8 mouse cellular contexts compared by ENCODE assay signal in the genomic region with DNA sequence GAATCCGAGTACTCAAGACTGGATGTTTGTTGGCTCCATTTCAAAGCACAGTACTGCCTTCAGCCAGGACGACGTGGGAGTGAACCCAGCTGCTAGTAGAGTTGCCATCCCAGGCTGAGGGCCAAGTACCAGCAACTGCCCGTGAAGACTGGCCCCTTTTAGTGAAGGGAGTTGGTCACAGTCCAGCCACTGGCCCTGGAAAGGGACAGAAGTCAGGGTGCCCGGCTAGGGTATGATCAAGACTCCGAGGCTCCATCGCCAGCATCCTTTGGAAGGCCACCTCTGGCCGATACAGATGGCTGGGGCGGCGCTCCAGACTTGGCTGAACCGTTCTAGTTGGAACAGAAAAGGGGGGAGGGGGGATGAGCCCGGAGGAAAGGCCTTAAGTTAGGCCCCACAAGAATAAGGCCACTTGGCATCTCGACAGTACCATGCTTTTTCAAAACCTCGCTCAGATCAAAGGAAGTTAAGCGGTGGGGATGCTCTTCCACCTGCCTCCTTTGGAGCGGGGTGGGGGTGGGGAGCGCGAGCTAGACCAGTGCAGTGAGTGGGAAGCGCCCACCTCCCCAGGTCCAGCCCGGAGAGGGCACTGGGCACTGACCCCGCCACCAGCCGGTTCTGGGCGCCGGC. TPM values are rescaled to one million over a fixed set of nuclear protein-coding genes. Genes with fewer than 3 reads are reported as not detected.
DNase-seq lines count a peak whose midpoint lies in the region; ATAC-seq lines count a peak whose summit lies in the region.

No protein-coding gene starts in this region.

- peak; percentile 49 for DNase-seq in 416B (ENCODE audit: low read depth)
- peak; percentile 61 for DNase-seq in adrenal gland, adult 2 months
- peak; percentile 55 for DNase-seq in embryonic facial prominence, embryonic 11.5 days (ENCODE audit: low spot score)
- DNase-seq in heart, adult 18-20 months = peak; percentile 49 to 57
- DNase-seq in kidney, adult 18-20 months = peak; percentile 60
- DNase-seq in limb, embryonic 10.5 days (ENCODE audit: low spot score) = no peak
- peak; percentile 84 for DNase-seq in testis, postnatal 14 days (ENCODE audit: low spot score)

- peak overlapping the region; percentile 81 for H3K27ac ChIP-seq in embryonic facial prominence, embryonic 11.5 days (replicated peaks; ENCODE audit: low read depth, low read length)
- peak overlapping the region; percentile 93 for H3K27ac ChIP-seq in limb, embryonic 10.5 days
- peak overlapping the region; percentile 90 for H3K27ac ChIP-seq in midbrain, embryonic 16.5 days (ENCODE audit: low read length)

- 2% methylated on average over 24 of the region's 24 CpGs for WGBS in embryonic facial prominence, embryonic 11.5 days
- 4% methylated on average over 24 of the region's 24 CpGs for WGBS in limb, embryonic 10.5 days
- WGBS in midbrain, embryonic 16.5 days = under 1% methylated on average over 22 of the region's 24 CpGs

- H3K9me3 ChIP-seq in embryonic facial prominence, embryonic 11.5 days (replicated peaks; ENCODE audit: control insufficient read depth, low read length) = no peaks in the 10 kb centered on the region
- H3K9me3 ChIP-seq in limb, embryonic 10.5 days (replicated peaks) = no peaks in the 10 kb centered on the region
- no peaks in the 10 kb centered on the region for H3K9me3 ChIP-seq in midbrain, embryonic 16.5 days (replicated peaks; ENCODE audit: control insufficient read depth, low read length, poor library complexity, severe bottlenecking)

- no peaks in the 10 kb centered on the region for H3K27me3 ChIP-seq in embryonic facial prominence, embryonic 11.5 days (ENCODE audit: control insufficient read depth, insufficient read depth, low read length)
- H3K27me3 ChIP-seq in limb, embryonic 10.5 days (ENCODE audit: low read depth, poor library complexity, severe bottlenecking) = no peaks in the 10 kb centered on the region
- H3K27me3 ChIP-seq in midbrain, embryonic 16.5 days (ENCODE audit: control insufficient read depth, insufficient read depth, low read depth, low read length) = no peaks in the 10 kb centered on the region

- peak overlapping the region; percentile 98 for H3K4me3 ChIP-seq in embryonic facial prominence, embryonic 11.5 days (ENCODE audit: low read depth, low read length)
- H3K4me3 ChIP-seq in limb, embryonic 10.5 days = peak overlapping the region; percentile 97
- H3K4me3 ChIP-seq in midbrain, embryonic 16.5 days (ENCODE audit: low read depth, low read length) = peak overlapping the region; percentile 94

- 0 out of 2 replicates have a peak, but pooled peaks cover 6% of the 10 kb centered on the region for H3K4me1 ChIP-seq in embryonic facial prominence, embryonic 11.5 days (ENCODE audit: control insufficient read depth, insufficient read depth, low read length)
- H3K4me1 ChIP-seq in limb, embryonic 10.5 days = peaks cover 28% of the 10 kb centered on the region
- peaks cover 26% of the 10 kb centered on the region for H3K4me1 ChIP-seq in midbrain, embryonic 16.5 days (ENCODE audit: control insufficient read depth, insufficient read depth, low read length)

- H3K36me3 ChIP-seq in embryonic facial prominence, embryonic 11.5 days (replicated peaks; ENCODE audit: control insufficient read depth, insufficient read depth, low read depth, low read length) = no peaks in the 10 kb centered on the region
- peaks cover 46% of the 10 kb centered on the region for H3K36me3 ChIP-seq in limb, embryonic 10.5 days
- peaks cover 12% of the 10 kb centered on the region; the same call in 1 of the 2 replicates for H3K36me3 ChIP-seq in midbrain, embryonic 16.5 days (ENCODE audit: control insufficient read depth, insufficient read depth, low read length)

- H3K4me2 ChIP-seq in embryonic facial prominence, embryonic 11.5 days (ENCODE audit: low read depth, low read length) = peak overlapping the region; percentile 65
- H3K4me2 ChIP-seq in midbrain, embryonic 16.5 days (ENCODE audit: low read length) = peak overlapping the region; percentile 91

- ATAC-seq in embryonic facial prominence, embryonic 11.5 days (replicated peaks; ENCODE audit: insufficient number of reproducible peaks, low FRiP score, low TSS enrichment, low read depth) = peak; percentile 70
- peak; percentile 59 for ATAC-seq in midbrain, embryonic 16.5 days

- peak overlapping the region; percentile 91 for H3K9ac ChIP-seq in embryonic facial prominence, embryonic 11.5 days (replicated peaks; ENCODE audit: low read length)
- peak overlapping the region; percentile 94 for H3K9ac ChIP-seq in midbrain, embryonic 16.5 days (ENCODE audit: low read depth, low read length)

RNA-seq across cellular contexts. Expression of a gene that starts 0.7 kb away (rescaled TPM):
- total RNA-seq in adrenal gland, adult 2 months (2021) = 10 to 100 TPM; 34.9 to 39.5 TPM
- polyA plus RNA-seq in adrenal gland, adult 2 months (2012; rRNA removed) = 45.0 and 48.5 TPM in 2 replicates
- 39.9 and 41.0 TPM in 2 replicates for polyA plus RNA-seq in embryonic facial prominence, embryonic 11.5 days (2014; fragmentation: Nextera tagmentation; extraction: Ambion mirVana)
- total RNA-seq in heart, adult 18-20 months (2021) = 10 to 100 TPM; 20.0 to 20.5 TPM
- polyA plus RNA-seq in limb, embryonic 10.5 days (2016; fragmentation: Nextera tagmentation; extraction: Ambion mirVana) = 43.7 and 45.7 TPM in 2 replicates
- polyA plus RNA-seq in midbrain, embryonic 16.5 days (2015; fragmentation: Nextera tagmentation; extraction: Ambion mirVana) = 39.1 and 41.6 TPM in 2 replicates

RNA-seq across cellular contexts. Expression of a gene that starts 1.2 kb away (rescaled TPM):
- 10 to 100 TPM; 29.3 to 47.0 TPM for total RNA-seq in adrenal gland, adult 2 months (2021)
- polyA plus RNA-seq in adrenal gland, adult 2 months (2012; rRNA removed) = 63.4 and 70.0 TPM in 2 replicates
- 39.8 and 43.3 TPM in 2 replicates for polyA plus RNA-seq in embryonic facial prominence, embryonic 11.5 days (2014; fragmentation: Nextera tagmentation; extraction: Ambion mirVana)
- total RNA-seq in heart, adult 18-20 months (2021) = 10 to 100 TPM; 20.7 to 26.9 TPM
- 33.5 and 41.6 TPM in 2 replicates for polyA plus RNA-seq in limb, embryonic 10.5 days (2016; fragmentation: Nextera tagmentation; extraction: Ambion mirVana)
- 81.9 and 94.4 TPM in 2 replicates for polyA plus RNA-seq in midbrain, embryonic 16.5 days (2015; fragmentation: Nextera tagmentation; extraction: Ambion mirVana)

RNA-seq across cellular contexts. Expression of a gene that starts 12.2 kb away (rescaled TPM):
- total RNA-seq in adrenal gland, adult 2 months (2021) = 1 to 10 TPM; 4.7 TPM
- polyA plus RNA-seq in adrenal gland, adult 2 months (2012; rRNA removed) = 5.9 and 6.5 TPM in 2 replicates
- polyA plus RNA-seq in embryonic facial prominence, embryonic 11.5 days (2014; fragmentation: Nextera tagmentation; extraction: Ambion mirVana) = 1.9 and 2.4 TPM in 2 replicates
- total RNA-seq in heart, adult 18-20 months (2021) = under 1 TPM; 0.52 to 0.57 TPM
- polyA plus RNA-seq in limb, embryonic 10.5 days (2016; fragmentation: Nextera tagmentation; extraction: Ambion mirVana) = 0.26 and 0.28 TPM in 2 replicates
- 10.3 and 11.0 TPM in 2 replicates for polyA plus RNA-seq in midbrain, embryonic 16.5 days (2015; fragmentation: Nextera tagmentation; extraction: Ambion mirVana)

RNA-seq across cellular contexts. Expression of a gene that starts 31.0 kb away (rescaled TPM):
- 1 to 10 TPM; 1.7 to 2.9 TPM for total RNA-seq in adrenal gland, adult 2 months (2021)
- 3.3 TPM in 2 replicates for polyA plus RNA-seq in adrenal gland, adult 2 months (2012; rRNA removed)
- 0.55 and 0.68 TPM in 2 replicates for polyA plus RNA-seq in embryonic facial prominence, embryonic 11.5 days (2014; fragmentation: Nextera tagmentation; extraction: Ambion mirVana)
- not detected for total RNA-seq in heart, adult 18-20 months (2021)
- 0.05 and 0.06 TPM in 2 replicates for polyA plus RNA-seq in limb, embryonic 10.5 days (2016; fragmentation: Nextera tagmentation; extraction: Ambion mirVana)
- polyA plus RNA-seq in midbrain, embryonic 16.5 days (2015; fragmentation: Nextera tagmentation; extraction: Ambion mirVana) = 12.7 and 17.0 TPM in 2 replicates

RNA-seq across cellular contexts. Expression of a gene that starts 47.8 kb away (rescaled TPM):
- total RNA-seq in adrenal gland, adult 2 months (2021) = 10 to 100 TPM; 22.8 to 25.3 TPM
- 5.5 and 7.1 TPM in 2 replicates for polyA plus RNA-seq in adrenal gland, adult 2 months (2012; rRNA removed)
- 12.3 and 12.6 TPM in 2 replicates for polyA plus RNA-seq in embryonic facial prominence, embryonic 11.5 days (2014; fragmentation: Nextera tagmentation; extraction: Ambion mirVana)
- 10 to 100 TPM; 15.0 to 15.1 TPM for total RNA-seq in heart, adult 18-20 months (2021)
- 15.6 and 17.3 TPM in 2 replicates for polyA plus RNA-seq in limb, embryonic 10.5 days (2016; fragmentation: Nextera tagmentation; extraction: Ambion mirVana)
- 9.9 and 10.9 TPM in 2 replicates for polyA plus RNA-seq in midbrain, embryonic 16.5 days (2015; fragmentation: Nextera tagmentation; extraction: Ambion mirVana)
